Mouse (Mus musculus) lung, adult 2 months (tissue): Measurements from ENCODE around the gene Map6.

Experiments used
- CTCF ChIP-seq: fragments of 200-500 bp; IDR thresholded peaks from 2 replicates; pipeline ENCODE4 v1.5.1; 2011; ENCODE audit warnings: mild to moderate bottlenecking, low read length, control low read depth; ENCODE audit not compliant: insufficient read depth
- POLR2A ChIP-seq: fragments of 200-500 bp; IDR thresholded peaks from 2 replicates; pipeline ENCODE4 v1.6.1; 2011; ENCODE audit warnings: low read depth, mild to moderate bottlenecking, control low read depth, low read length, borderline replicate concordance; ENCODE audit errors: extremely low read depth

- no peak for TF ChIP-seq CTCF
- TF ChIP-seq POLR2A = no peak
Measured at GRCm38 (mm10) chr7:99295104-99295503, 27.9 kb downstream of the Map6 start.
